Comparison of ENCODE assay signal across 10 mouse cellular contexts in the genomic region with DNA sequence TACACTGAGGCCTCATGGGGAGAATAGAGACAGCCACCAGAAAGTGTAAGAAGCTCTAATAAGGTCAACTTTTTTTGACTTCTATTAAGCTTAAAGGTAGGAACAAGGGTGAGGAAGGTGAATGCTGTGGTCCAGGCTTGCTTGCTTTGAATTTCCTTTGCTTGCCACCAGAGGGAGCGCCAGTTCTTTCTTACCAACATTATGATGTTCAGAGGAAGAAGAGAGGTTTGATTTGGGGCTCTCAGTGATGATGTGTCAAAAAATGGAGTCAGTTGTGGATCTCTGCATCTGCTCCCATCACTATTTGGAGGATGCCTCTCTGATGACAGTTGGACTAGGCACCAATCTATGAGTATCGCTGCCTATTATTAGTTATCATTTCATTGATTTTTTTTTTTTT. TPM values are rescaled to one million over a fixed set of nuclear protein-coding genes. Genes with fewer than 3 reads are reported as not detected.
DNase-seq lines count a peak whose midpoint lies in the region; ATAC-seq and TF ChIP-seq lines count a peak whose summit lies in the region.
"Had no signal": no experiment of that assay in that cellular context is flagged by ENCODE, and none has a peak within 500 bp of the region (broad histone marks: within the 10 kb centered on the region; RNA-seq: fewer than 3 reads in every experiment).

No protein-coding gene starts in this region.

- intact Hi-C loops in heart, postnatal 10 days (cut with DNase I) = loop anchor here (5.0 kb wide), 1 partner anchor 468 kb away; no protein-coding TSS in a partner anchor
- intact Hi-C loops in heart, postnatal 25 days (cut with DNase I) = no loop called here

- H3K4me1 ChIP-seq in thymus, adult 2 months (replicated peaks; ENCODE audit: control insufficient read depth, insufficient read depth, low read length) = no peaks in the 10 kb centered on the region
- H3K4me1 ChIP-seq: embryonic facial prominence, embryonic 12.5 days had no signal

- DNase-seq in heart, postnatal 10 days = peak; percentile 16 to 29
- no peak for DNase-seq in heart, postnatal 25 days (ENCODE audit: low spot score)
- peak; percentile 7 for DNase-seq in thymus, adult 2 months
- DNase-seq in thymus, adult 18-20 months = no peak
- peak; percentile 54 for DNase-seq in embryo, embryonic 10.5 days (ENCODE audit: low spot score)
- DNase-seq in layer of hippocampus, postnatal 36 days = peak; percentile 7 to 12
- DNase-seq in retina, postnatal 1 day = peak; percentile 42

- 36% methylated on average over 2 of the region's 2 CpGs for WGBS in thymus, adult 2 months

- no peak for TF ChIP-seq CTCF in thymus, adult 2 months (IDR thresholded peaks at IDR 0.05; ENCODE audit: borderline replicate concordance, control insufficient read depth, extremely low read depth, insufficient read depth, low read length, poor library complexity)

- H3K27me3 ChIP-seq in thymus, adult 2 months (ENCODE audit: control insufficient read depth, insufficient read depth, low read length) = no peaks in the 10 kb centered on the region
- H3K27me3 ChIP-seq: embryonic facial prominence, embryonic 12.5 days had no signal

- no peaks in the 10 kb centered on the region for H3K36me3 ChIP-seq in thymus, adult 2 months (ENCODE audit: control insufficient read depth, insufficient read depth, low read length)
- H3K36me3 ChIP-seq: embryonic facial prominence, embryonic 12.5 days had no signal

- no peak for TF ChIP-seq POLR2A in thymus, adult 2 months (IDR thresholded peaks at IDR 0.05; ENCODE audit: control insufficient read depth, extremely low read depth, insufficient read depth, low read length, poor library complexity)

- H3K27ac ChIP-seq in thymus, adult 2 months (ENCODE audit: control insufficient read depth, insufficient read depth, low read length) = no peak overlapping the region
- H3K27ac ChIP-seq: embryonic facial prominence, embryonic 12.5 days had no signal

- H3K4me3 ChIP-seq in thymus, adult 2 months (ENCODE audit: control insufficient read depth, insufficient read depth, low read length) = no peak overlapping the region
- H3K4me3 ChIP-seq: embryonic facial prominence, embryonic 12.5 days had no signal

- ATAC-seq in activated CD4-positive, CD25-positive, alpha-beta regulatory T cell, adult 4 months = no peak

RNA-seq across cellular contexts. Expression of a gene that starts 33.7 kb away (rescaled TPM):
- not detected for total RNA-seq in heart, postnatal 10 days (2021)
- total RNA-seq in heart, postnatal 25 days (2021) = not detected
- 0.11 TPM in 1 of 2 replicates, not detected in the other for polyA plus RNA-seq in thymus, adult 2 months (2012; rRNA removed)
- total RNA-seq in layer of hippocampus, postnatal 36 days (2021) = not detected
- not detected for polyA plus RNA-seq in activated CD4-positive, CD25-positive, alpha-beta regulatory T cell, adult 4 months (2017; shearing (Covaris generic))
- polyA plus RNA-seq: embryonic facial prominence, embryonic 12.5 days; spleen, adult 2 months had no signal

RNA-seq across cellular contexts. Expression of a gene that starts 37.6 kb away (rescaled TPM):
- total RNA-seq in heart, postnatal 10 days (2021) = not detected
- total RNA-seq in heart, postnatal 25 days (2021) = not detected
- polyA plus RNA-seq in thymus, adult 2 months (2012; rRNA removed) = 0.62 and 0.97 TPM in 2 replicates
- total RNA-seq in layer of hippocampus, postnatal 36 days (2021) = not detected
- polyA plus RNA-seq in activated CD4-positive, CD25-positive, alpha-beta regulatory T cell, adult 4 months (2017; shearing (Covaris generic)) = not detected
- polyA plus RNA-seq: embryonic facial prominence, embryonic 12.5 days; spleen, adult 2 months had no signal

Comparison
In these comparisons a context has a peak if more than half of its experiments do, and no peak if none do; other contexts are left out.
1. DNase-seq: peak in heart, postnatal 10 days (2 of 2), thymus, adult 2 months (single experiment), embryo, embryonic 10.5 days (single experiment), layer of hippocampus, postnatal 36 days (2 of 2) and retina, postnatal 1 day (single experiment); none in heart, postnatal 25 days (single experiment) and thymus, adult 18-20 months (0 of 2).